Mouse (Mus musculus) hindbrain, embryonic 11.5 days (tissue): ENCODE data around the gene Sdccag8. TPM values are rescaled to one million over a fixed set of nuclear protein-coding genes. Genes with fewer than 3 reads are reported as not detected.

Source experiments
- ATAC-seq: fragments of 200-750 bp; cut with Nextera tagmentation; 2 replicates; pipeline ENCODE4 v1.8.0; 2017; ENCODE audit warnings: mild to moderate bottlenecking, moderate TSS enrichment, moderate library complexity; ENCODE audit not compliant: low FRiP score
- DNase-seq: peaks from one replicate; pipeline ENCODE4 v3.0.0-alpha.2; 2015; ENCODE audit warnings: low spot score
- H3K27ac ChIP-seq: fragments of 300-500 bp; sonication (generic); 2 replicates; pipeline ENCODE4 v1.5.1; 2014; ENCODE audit warnings: mild to moderate bottlenecking, low read depth, low read length
- H3K27me3 ChIP-seq: fragments of 300-500 bp; sonication (generic); 2 replicates; pipeline ENCODE4 v1.6.1; 2014; ENCODE audit warnings: mild to moderate bottlenecking, low read length, moderate library complexity, mixed read lengths; ENCODE audit not compliant: control insufficient read depth, insufficient read depth
- H3K36me3 ChIP-seq: fragments of 300-500 bp; sonication (generic); 2 replicates; pipeline ENCODE4 v1.6.1; 2014; ENCODE audit warnings: mild to moderate bottlenecking, low read length, moderate library complexity, mixed read lengths; ENCODE audit not compliant: control insufficient read depth, insufficient read depth
- H3K4me1 ChIP-seq: fragments of 300-500 bp; sonication (generic); replicated peaks from 2 replicates; pipeline ENCODE4 v1.6.1; 2014; ENCODE audit warnings: low read length, mixed read lengths; ENCODE audit not compliant: control insufficient read depth, insufficient read depth
- H3K4me2 ChIP-seq: fragments of 300-500 bp; sonication (generic); replicated peaks from 2 replicates; pipeline ENCODE4 v1.6.1; 2014; ENCODE audit warnings: mild to moderate bottlenecking, low read depth, low read length
- H3K4me3 ChIP-seq: fragments of 300-500 bp; sonication (generic); 2 replicates; pipeline ENCODE4 v1.5.1; 2014; ENCODE audit warnings: low read depth, low read length
- H3K9ac ChIP-seq: fragments of 300-500 bp; sonication (generic); 2 replicates; pipeline ENCODE4 v1.6.1; 2014; ENCODE audit warnings: low read depth, low read length
- H3K9me3 ChIP-seq: fragments of 300-500 bp; sonication (generic); 2 replicates; pipeline ENCODE4 v1.6.1; 2016; ENCODE audit warnings: low read length; ENCODE audit not compliant: control insufficient read depth
- WGBS: fragments of 180-500 bp; shearing (Covaris S2); extraction: QIAGEN DNeasy Blood & Tissue Kit; methylation state at CpG from one replicate; pipeline ENCODE4 v1.1.7; 2014; 5-methylcytosine and 5-hydroxymethylcytosine counted together
- polyA plus RNA-seq: library from polyadenylated mRNA; unstranded; fragments of >200 nt; fragmentation: Nextera tagmentation; extraction: Ambion mirVana; gene quantifications from 2 replicates; pipeline ENCODE4 v1.2.1, GENCODE M21; 2014

Sdccag8 gene
- polyA plus RNA-seq, 1 experiment from 2014 or later, result 23.9 TPM

- Histone ChIP-seq H3K4me1 (peaks cover 8% of the 10 kb centered on the region), H3K36me3 (no peaks in the 10 kb centered on the region), H3K27me3 (no peaks in the 10 kb centered on the region), H3K27ac (no peak overlapping the region), H3K4me3 (no peak overlapping the region), H3K9ac (no peak overlapping the region), H3K4me2 (no peak overlapping the region), H3K9me3 (no peaks in the 10 kb centered on the region)
- 66% methylated on average over 6 of the region's 6 CpGs for WGBS
- ATAC-seq (no peak), DNase-seq (no peak)
Measured at GRCm38 (mm10) chr1:177014921-177015439, 200.5 kb downstream of the Sdccag8 start.

GRCm38 (mm10) chr1:177015917-177016316 lies 201.5 kb downstream of the Sdccag8 start:
- no peaks in the 10 kb centered on the region; the same call in 1 of the 2 replicates for H3K4me1 ChIP-seq
- H3K4me2 ChIP-seq, result no peak overlapping the region
- no peaks in the 10 kb centered on the region for H3K27me3 ChIP-seq
- H3K36me3 ChIP-seq, result no peaks in the 10 kb centered on the region
- no peak overlapping the region for H3K9ac ChIP-seq
- 54% methylated on average over 3 of the region's 3 CpGs for WGBS
- H3K4me3 ChIP-seq, result no peak overlapping the region
- ATAC-seq, result no peak
- H3K27ac ChIP-seq, result no peak overlapping the region
- DNase-seq, result no peak
- no peaks in the 10 kb centered on the region for H3K9me3 ChIP-seq

GRCm38 (mm10) chr1:177016729-177017128 lies 202.3 kb downstream of the Sdccag8 start:
- ATAC-seq, result no peak
- Histone ChIP-seq H3K9ac (no peak overlapping the region), H3K4me3 (no peak overlapping the region), H3K4me2 (no peak overlapping the region), H3K27me3 (no peaks in the 10 kb centered on the region), H3K36me3 (no peaks in the 10 kb centered on the region), H3K4me1 (no peaks in the 10 kb centered on the region; the same call in 1 of the 2 replicates), H3K27ac (no peak overlapping the region), H3K9me3 (no peaks in the 10 kb centered on the region)
- 89% methylated on average over 2 of the region's 2 CpGs for WGBS
- DNase-seq, result no peak

- WGBS, result 86% methylated on average over 1 of the region's 1 CpGs
- H3K36me3 ChIP-seq, result no peaks in the 10 kb centered on the region
- H3K4me2 ChIP-seq, result no peak overlapping the region
- H3K4me1 ChIP-seq, result no peaks in the 10 kb centered on the region; the same call in 1 of the 2 replicates
- H3K4me3 ChIP-seq, result no peak overlapping the region
- no peaks in the 10 kb centered on the region for H3K27me3 ChIP-seq
- DNase-seq (no peak), ATAC-seq (no peak)
- H3K27ac ChIP-seq, result no peak overlapping the region
- no peaks in the 10 kb centered on the region for H3K9me3 ChIP-seq
- no peak overlapping the region for H3K9ac ChIP-seq
Measured at GRCm38 (mm10) chr1:177018750-177019149, 204.3 kb downstream of the Sdccag8 start.

- no peak overlapping the region for H3K27ac ChIP-seq
- H3K9ac ChIP-seq, result no peak overlapping the region
- no peaks in the 10 kb centered on the region for H3K9me3 ChIP-seq
- no peaks in the 10 kb centered on the region for H3K27me3 ChIP-seq
- H3K4me2 ChIP-seq, result no peak overlapping the region
- ATAC-seq, result no peak
- 96% methylated on average over 5 of the region's 5 CpGs for WGBS
- no peak for DNase-seq
- H3K36me3 ChIP-seq, result no peaks in the 10 kb centered on the region
- H3K4me3 ChIP-seq, result no peak overlapping the region
- H3K4me1 ChIP-seq, result no peaks in the 10 kb centered on the region; the same call in 1 of the 2 replicates
Measured at GRCm38 (mm10) chr1:177019668-177020067, 205.2 kb downstream of the Sdccag8 start.

GRCm38 (mm10) chr1:177022751-177023150 lies 208.3 kb downstream of the Sdccag8 start:
- no peak overlapping the region for H3K4me3 ChIP-seq
- H3K27me3 ChIP-seq, result no peaks in the 10 kb centered on the region
- no peak overlapping the region for H3K27ac ChIP-seq
- no peaks in the 10 kb centered on the region; the same call in 1 of the 2 replicates for H3K4me1 ChIP-seq
- WGBS, result 80% methylated on average over 3 of the region's 3 CpGs
- DNase-seq (no peak), ATAC-seq (no peak)
- no peaks in the 10 kb centered on the region for H3K9me3 ChIP-seq
- no peak overlapping the region for H3K9ac ChIP-seq
- no peaks in the 10 kb centered on the region for H3K36me3 ChIP-seq
- no peak overlapping the region for H3K4me2 ChIP-seq

GRCm38 (mm10) chr1:177027706-177028105 lies 213.2 kb downstream of the Sdccag8 start:
- Histone ChIP-seq H3K36me3 (no peaks in the 10 kb centered on the region), H3K4me3 (no peak overlapping the region), H3K4me1 (no peaks in the 10 kb centered on the region), H3K27ac (no peak overlapping the region), H3K9me3 (no peaks in the 10 kb centered on the region), H3K9ac (no peak overlapping the region), H3K4me2 (no peak overlapping the region), H3K27me3 (no peaks in the 10 kb centered on the region)
- 92% methylated on average over 3 of the region's 3 CpGs for WGBS
- DNase-seq (no peak), ATAC-seq (no peak)

GRCm38 (mm10) chr1:177029032-177029431 lies 214.6 kb downstream of the Sdccag8 start:
- ATAC-seq, result no peak
- 89% methylated on average over 2 of the region's 2 CpGs for WGBS

GRCm38 (mm10) chr1:177030669-177031068 lies 216.2 kb downstream of the Sdccag8 start:
- H3K4me3 ChIP-seq, result no peak overlapping the region
- no peak overlapping the region for H3K9ac ChIP-seq
- H3K36me3 ChIP-seq, result no peaks in the 10 kb centered on the region
- no peak overlapping the region for H3K4me2 ChIP-seq
- no peaks in the 10 kb centered on the region for H3K27me3 ChIP-seq
- no peaks in the 10 kb centered on the region for H3K4me1 ChIP-seq
- 71% methylated on average over 3 of the region's 3 CpGs for WGBS
- DNase-seq (no peak), ATAC-seq (no peak)
- no peaks in the 10 kb centered on the region for H3K9me3 ChIP-seq
- H3K27ac ChIP-seq, result no peak overlapping the region

More at GRCm38 (mm10) chr1:177029032-177029431, 214.6 kb downstream of the Sdccag8 start:
- no peak overlapping the region for H3K4me3 ChIP-seq
- H3K36me3 ChIP-seq, result no peaks in the 10 kb centered on the region
- no peak for DNase-seq
- H3K4me2 ChIP-seq, result no peak overlapping the region
- H3K9me3 ChIP-seq, result no peaks in the 10 kb centered on the region
- H3K27me3 ChIP-seq, result no peaks in the 10 kb centered on the region
- no peaks in the 10 kb centered on the region for H3K4me1 ChIP-seq
- no peak overlapping the region for H3K27ac ChIP-seq
- H3K9ac ChIP-seq, result no peak overlapping the region
